Mouse (Mus musculus): Measurements from ENCODE around the gene Ubap1l. TPM values are rescaled to one million over a fixed set of nuclear protein-coding genes. Genes with fewer than 3 reads are reported as not detected.
"Not testable (repeated sequence)": the region's sequence is repeated elsewhere in the genome, so short reads cannot be mapped to it uniquely, and the experiment has no call there.

Ubap1l gene
- under 1 TPM in 1 of 2 experiments, not detected in 1; 0.36 TPM for total RNA-seq (2021)

GRCm38 (mm10) chr9:65360641-65361448, at the start of gene Ubap1l:
Gene Ubap1l, plus strand, starts transcription at chr9:65361041.
- no peak for DNase-seq

GRCm38 (mm10) chr9:65312669-65313357, 48.0 kb upstream of the Ubap1l start:
- no peak for DNase-seq

GRCm38 (mm10) chr9:65313846-65314245, 47.0 kb upstream of the Ubap1l start:
- DNase-seq: no peak

- no peak for DNase-seq
Observed at GRCm38 (mm10) chr9:65322255-65322900, 38.5 kb upstream of the Ubap1l start.

GRCm38 (mm10) chr9:65325971-65326370, 34.9 kb upstream of the Ubap1l start:
- no peak for DNase-seq

GRCm38 (mm10) chr9:65327371-65327770, 33.5 kb upstream of the Ubap1l start:
- no peak for DNase-seq

- no peak for DNase-seq
Observed at GRCm38 (mm10) chr9:65333958-65334357, 26.9 kb upstream of the Ubap1l start.

GRCm38 (mm10) chr9:65339146-65339545, 21.7 kb upstream of the Ubap1l start:
- DNase-seq: no peak

- no peak for DNase-seq
Observed at GRCm38 (mm10) chr9:65340414-65340813, 20.4 kb upstream of the Ubap1l start.

GRCm38 (mm10) chr9:65345439-65345838, 15.4 kb upstream of the Ubap1l start:
- not testable (repeated sequence) for DNase-seq

GRCm38 (mm10) chr9:65345854-65346475, 14.9 kb upstream of the Ubap1l start, which contains the start of gene Pdcd7:
Gene Pdcd7, plus strand, starts transcription at chr9:65346104.
- DNase-seq: peak; percentile 95

- DNase-seq: peak; percentile 54
Observed at GRCm38 (mm10) chr9:65346476-65347111, 14.2 kb upstream of the Ubap1l start.

GRCm38 (mm10) chr9:65347112-65347850, 13.6 kb upstream of the Ubap1l start:
- no peak for DNase-seq

GRCm38 (mm10) chr9:65353251-65353650, 7.6 kb upstream of the Ubap1l start:
- no peak for DNase-seq

- no peak for DNase-seq
Observed at GRCm38 (mm10) chr9:65356561-65356960, 4.3 kb upstream of the Ubap1l start.

- no peak for DNase-seq
Observed at GRCm38 (mm10) chr9:65356971-65357370, 3.9 kb upstream of the Ubap1l start.

GRCm38 (mm10) chr9:65358956-65359480, 1.8 kb upstream of the Ubap1l start:
- DNase-seq: no peak

GRCm38 (mm10) chr9:65363684-65364083, 2.8 kb downstream of the Ubap1l start:
- DNase-seq: no peak

- DNase-seq: no peak
Observed at GRCm38 (mm10) chr9:65365721-65366120, 4.9 kb downstream of the Ubap1l start.

- no peak for DNase-seq
Observed at GRCm38 (mm10) chr9:65371756-65372155, 10.9 kb downstream of the Ubap1l start.

GRCm38 (mm10) chr9:65372449-65372848, 11.6 kb downstream of the Ubap1l start:
- DNase-seq: peak; percentile 62

Measured in heart, postnatal 4 days (tissue).